Mouse (Mus musculus) spleen, postnatal 14 days (tissue): ENCODE results near the gene Cd247.

ENCODE experiments used
- DNase-seq, 2 experiments: peaks; one replicate each; pipeline ENCODE4 v3.0.0; 2021 to 2022; ENCODE audit warnings: low spot score in 2 of 2

Gene Cd247

GRCm38 (mm10) chr1:165775518-165776294 is 12.8 kb upstream of the Cd247 start:
- no peak for DNase-seq

- no peak for DNase-seq
These were observed 8.4 kb upstream of the Cd247 start for GRCm38 (mm10) chr1:165779954-165780585.

- peak in 1 of 2 experiments; percentile 40 for DNase-seq
These were observed 7.8 kb upstream of the Cd247 start for GRCm38 (mm10) chr1:165780586-165781111.

GRCm38 (mm10) chr1:165781426-165781825 is 7.1 kb upstream of the Cd247 start:
- DNase-seq: no peak

GRCm38 (mm10) chr1:165781911-165782310 is 6.6 kb upstream of the Cd247 start:
- DNase-seq: no peak

GRCm38 (mm10) chr1:165786296-165786695 is 2.2 kb upstream of the Cd247 start:
- DNase-seq: no peak

GRCm38 (mm10) chr1:165789066-165789660 is 682 bp downstream of the Cd247 start:
- no peak for DNase-seq

- no peak for DNase-seq
These were observed 1.5 kb downstream of the Cd247 start for GRCm38 (mm10) chr1:165789963-165790362.

- DNase-seq: no peak
These were observed 2.2 kb downstream of the Cd247 start for GRCm38 (mm10) chr1:165790461-165791210.

- no peak for DNase-seq
These were observed 2.9 kb downstream of the Cd247 start for GRCm38 (mm10) chr1:165791411-165791810.

- DNase-seq: no peak
These were observed 13.3 kb downstream of the Cd247 start for GRCm38 (mm10) chr1:165801709-165802310.

GRCm38 (mm10) chr1:165803107-165803506 is 14.6 kb downstream of the Cd247 start:
- DNase-seq: no peak

- no peak for DNase-seq
These were observed 15.7 kb downstream of the Cd247 start for GRCm38 (mm10) chr1:165804133-165804532.

- DNase-seq: no peak
These were observed 22.2 kb downstream of the Cd247 start for GRCm38 (mm10) chr1:165810633-165811032.

GRCm38 (mm10) chr1:165811170-165811569 is 22.7 kb downstream of the Cd247 start:
- DNase-seq: no peak

- DNase-seq: no peak
These were observed 24.3 kb downstream of the Cd247 start for GRCm38 (mm10) chr1:165812775-165813174.

GRCm38 (mm10) chr1:165814116-165814515 is 25.6 kb downstream of the Cd247 start:
- DNase-seq: no peak

- DNase-seq: no peak
These were observed 26.2 kb downstream of the Cd247 start for GRCm38 (mm10) chr1:165814521-165815278.

- no peak for DNase-seq
These were observed 27.9 kb downstream of the Cd247 start for GRCm38 (mm10) chr1:165816391-165816790.

GRCm38 (mm10) chr1:165817264-165817663 is 28.8 kb downstream of the Cd247 start:
- no peak for DNase-seq
